Mouse (Mus musculus) neutrophil, adult 5-6 weeks (primary cell): ENCODE measurements around the gene Polr3b. TPM values are rescaled to one million over a fixed set of nuclear protein-coding genes. Genes with fewer than 3 reads are reported as not detected.

ENCODE experiments used
- ATAC-seq: fragments of 151-379, 151-347 bp; 2 replicates; pipeline ENCODE4 v1.8.0; 2017; ENCODE audit warnings: mild to moderate bottlenecking, moderate TSS enrichment; ENCODE audit not compliant: insufficient number of reproducible peaks, poor library complexity, low FRiP score, severe bottlenecking; ENCODE audit errors: extremely low read depth
- total RNA-seq: library from RNA; stranded (forward); fragments of 200-1000 nt; gene quantifications from 2 replicates; pipeline ENCODE4 v1.2.3, GENCODE M21; 2017

Gene Polr3b
- 46.3 and 55.4 TPM in 2 replicates for total RNA-seq

- peak; percentile 95 for ATAC-seq
These were observed at the start of gene Polr3b for GRCm38 (mm10) chr10:84621826-84622790. TSS of gene Polr3b (plus strand) at chr10:84622292.

GRCm38 (mm10) chr10:84573671-84574420 lies 48.2 kb upstream of the Polr3b start:
- peak; percentile 39 for ATAC-seq

GRCm38 (mm10) chr10:84576029-84576394 lies 46.1 kb upstream of the Polr3b start:
- ATAC-seq: peak; percentile 57

GRCm38 (mm10) chr10:84576395-84577070 lies 45.6 kb upstream of the Polr3b start, which contains the start of gene Tcp11l2:
TSS of gene Tcp11l2 (plus strand) at chr10:84576626.
- peak; percentile 82 for ATAC-seq

GRCm38 (mm10) chr10:84577071-84577727 lies 44.9 kb upstream of the Polr3b start:
- peak; percentile 34 for ATAC-seq

GRCm38 (mm10) chr10:84578738-84579137 lies 43.4 kb upstream of the Polr3b start:
- no peak for ATAC-seq

- no peak for ATAC-seq
These were observed 42.6 kb upstream of the Polr3b start for GRCm38 (mm10) chr10:84579527-84579926.

- ATAC-seq: no peak
These were observed 40.9 kb upstream of the Polr3b start for GRCm38 (mm10) chr10:84581191-84581590.

- no peak for ATAC-seq
These were observed 39.9 kb upstream of the Polr3b start for GRCm38 (mm10) chr10:84582236-84582635.

- peak; percentile 54 for ATAC-seq
These were observed 37.4 kb upstream of the Polr3b start for GRCm38 (mm10) chr10:84584451-84585293.

- ATAC-seq: no peak
These were observed 36.8 kb upstream of the Polr3b start for GRCm38 (mm10) chr10:84585294-84585650.

- ATAC-seq: no peak
These were observed 31.1 kb upstream of the Polr3b start for GRCm38 (mm10) chr10:84590956-84591355.

GRCm38 (mm10) chr10:84591640-84592148 lies 30.4 kb upstream of the Polr3b start:
- no peak for ATAC-seq

GRCm38 (mm10) chr10:84592745-84593144 lies 29.3 kb upstream of the Polr3b start:
- no peak for ATAC-seq

- ATAC-seq: no peak
These were observed 24.8 kb upstream of the Polr3b start for GRCm38 (mm10) chr10:84597127-84597785.

GRCm38 (mm10) chr10:84598172-84598571 lies 23.9 kb upstream of the Polr3b start:
- ATAC-seq: no peak

- no peak for ATAC-seq
These were observed 22.0 kb upstream of the Polr3b start for GRCm38 (mm10) chr10:84600136-84600535.
